Mouse (Mus musculus): ENCODE data around the gene Klhl26. TPM values are rescaled to one million over a fixed set of nuclear protein-coding genes. Genes with fewer than 3 reads are reported as not detected.

Gene Klhl26
- 19.3 and 19.6 TPM in 2 replicates for polyA plus RNA-seq (2014; fragmentation: Nextera tagmentation; extraction: Ambion mirVana)

GRCm38 (mm10) chr8:70476333-70477268 is at the start of gene Klhl26:
Gene Klhl26 (minus strand): TSS chr8:70476968.
- peak within 1 kb of the TSS; percentile 71 for H3K4me3 ChIP-seq (ENCODE audit: low read depth, low read length)
- under 1% methylated on average over 53 of the region's 53 CpGs for WGBS
- H3K4me2 ChIP-seq (ENCODE audit: low read length): peak within 1 kb of the TSS; percentile 71
- H3K27ac ChIP-seq (ENCODE audit: low read depth, low read length): no peak within 1 kb of the TSS
- H3K4me1 ChIP-seq (ENCODE audit: control insufficient read depth, insufficient read depth, low read length): peaks cover 8% of the 10 kb centered on the region; the same call in 1 of the 2 replicates
- peak; percentile 91 for DNase-seq (ENCODE audit: low spot score)
- peak; percentile 92 for ATAC-seq
- peaks cover 4% of the 10 kb centered on the region; the same call in 1 of the 2 replicates for H3K27me3 ChIP-seq (replicated peaks; ENCODE audit: control insufficient read depth, insufficient read depth, low read length)
- no peaks in the 10 kb centered on the region for H3K9me3 ChIP-seq (replicated peaks; ENCODE audit: control insufficient read depth, low read length)
- peak within 1 kb of the TSS; percentile 87 for H3K9ac ChIP-seq (ENCODE audit: low read length)
- no peaks in the 10 kb centered on the region for H3K36me3 ChIP-seq (ENCODE audit: control insufficient read depth, insufficient read depth, low read length)

GRCm38 (mm10) chr8:70522592-70523403 is 46.0 kb upstream of the Klhl26 start:
- peak overlapping the region; percentile 62 for H3K4me3 ChIP-seq (ENCODE audit: low read depth, low read length)
- H3K36me3 ChIP-seq (ENCODE audit: control insufficient read depth, insufficient read depth, low read length): 0 out of 2 replicates have a peak, but pooled peaks cover 12% of the 10 kb centered on the region
- DNase-seq (ENCODE audit: low spot score) (peak; percentile 99), ATAC-seq (peak; percentile 86)
- H3K4me1 ChIP-seq (ENCODE audit: control insufficient read depth, insufficient read depth, low read length): peaks cover 6% of the 10 kb centered on the region
- H3K9ac ChIP-seq (ENCODE audit: low read length): peak overlapping the region; percentile 68
- H3K27me3 ChIP-seq (replicated peaks; ENCODE audit: control insufficient read depth, insufficient read depth, low read length): no peaks in the 10 kb centered on the region
- peak overlapping the region; percentile 89 for H3K27ac ChIP-seq (ENCODE audit: low read depth, low read length)
- peak overlapping the region; percentile 85 for H3K4me2 ChIP-seq (ENCODE audit: low read length)
- H3K9me3 ChIP-seq (replicated peaks; ENCODE audit: control insufficient read depth, low read length): no peaks in the 10 kb centered on the region
- under 1% methylated on average over 51 of the region's 51 CpGs for WGBS

- peaks cover 6% of the 10 kb centered on the region for H3K4me1 ChIP-seq (ENCODE audit: control insufficient read depth, insufficient read depth, low read length)
- no peaks in the 10 kb centered on the region for H3K27me3 ChIP-seq (replicated peaks; ENCODE audit: control insufficient read depth, insufficient read depth, low read length)
- no peak overlapping the region for H3K9ac ChIP-seq (ENCODE audit: low read length)
- WGBS: 65% methylated on average over 2 of the region's 2 CpGs
- no peak overlapping the region for H3K4me3 ChIP-seq (ENCODE audit: low read depth, low read length)
- no peaks in the 10 kb centered on the region for H3K9me3 ChIP-seq (replicated peaks; ENCODE audit: control insufficient read depth, low read length)
- DNase-seq (ENCODE audit: low spot score): no peak
- ATAC-seq: no peak
- no peak overlapping the region for H3K27ac ChIP-seq (ENCODE audit: low read depth, low read length)
- peaks cover 25% of the 10 kb centered on the region; the same call in 1 of the 2 replicates for H3K36me3 ChIP-seq (ENCODE audit: control insufficient read depth, insufficient read depth, low read length)
- no peak overlapping the region for H3K4me2 ChIP-seq (ENCODE audit: low read length)
Measured at GRCm38 (mm10) chr8:70519606-70520005, 42.8 kb upstream of the Klhl26 start.

- WGBS: 92% methylated on average over 6 of the region's 6 CpGs
Measured at GRCm38 (mm10) chr8:70519043-70519442, 42.3 kb upstream of the Klhl26 start.

GRCm38 (mm10) chr8:70517940-70518643 is 41.3 kb upstream of the Klhl26 start:
- Histone ChIP-seq H3K4me1 (ENCODE audit: control insufficient read depth, insufficient read depth, low read length) (peaks cover 3% of the 10 kb centered on the region), H3K9ac (ENCODE audit: low read length) (no peak overlapping the region), H3K9me3 (replicated peaks; ENCODE audit: control insufficient read depth, low read length) (no peaks in the 10 kb centered on the region), H3K4me3 (ENCODE audit: low read depth, low read length) (no peak overlapping the region), H3K36me3 (ENCODE audit: control insufficient read depth, insufficient read depth, low read length) (peaks cover 40% of the 10 kb centered on the region), H3K4me2 (ENCODE audit: low read length) (no peak overlapping the region), H3K27me3 (replicated peaks; ENCODE audit: control insufficient read depth, insufficient read depth, low read length) (no peaks in the 10 kb centered on the region), H3K27ac (ENCODE audit: low read depth, low read length) (no peak overlapping the region)
- no peak for DNase-seq (ENCODE audit: low spot score)
- ATAC-seq: no peak
- WGBS: 74% methylated on average over 10 of the region's 10 CpGs

More at GRCm38 (mm10) chr8:70519043-70519442, 42.3 kb upstream of the Klhl26 start:
- ATAC-seq (no peak), DNase-seq (ENCODE audit: low spot score) (no peak)
- no peak overlapping the region for H3K9ac ChIP-seq (ENCODE audit: low read length)
- no peak overlapping the region for H3K27ac ChIP-seq (ENCODE audit: low read depth, low read length)
- no peaks in the 10 kb centered on the region for H3K27me3 ChIP-seq (replicated peaks; ENCODE audit: control insufficient read depth, insufficient read depth, low read length)
- H3K4me1 ChIP-seq (ENCODE audit: control insufficient read depth, insufficient read depth, low read length): peaks cover 6% of the 10 kb centered on the region
- H3K9me3 ChIP-seq (replicated peaks; ENCODE audit: control insufficient read depth, low read length): no peaks in the 10 kb centered on the region
- H3K36me3 ChIP-seq (ENCODE audit: control insufficient read depth, insufficient read depth, low read length): peaks cover 30% of the 10 kb centered on the region
- no peak overlapping the region for H3K4me2 ChIP-seq (ENCODE audit: low read length)
- no peak overlapping the region for H3K4me3 ChIP-seq (ENCODE audit: low read depth, low read length)

- DNase-seq (ENCODE audit: low spot score) (no peak), ATAC-seq (no peak)
- Histone ChIP-seq H3K9me3 (replicated peaks; ENCODE audit: control insufficient read depth, low read length) (no peaks in the 10 kb centered on the region), H3K27me3 (replicated peaks; ENCODE audit: control insufficient read depth, insufficient read depth, low read length) (no peaks in the 10 kb centered on the region), H3K27ac (ENCODE audit: low read depth, low read length) (no peak overlapping the region), H3K4me3 (ENCODE audit: low read depth, low read length) (no peak overlapping the region), H3K4me1 (ENCODE audit: control insufficient read depth, insufficient read depth, low read length) (peaks cover 10% of the 10 kb centered on the region), H3K4me2 (ENCODE audit: low read length) (no peak overlapping the region), H3K36me3 (ENCODE audit: control insufficient read depth, insufficient read depth, low read length) (peaks cover 39% of the 10 kb centered on the region), H3K9ac (ENCODE audit: low read length) (no peak overlapping the region)
- WGBS: 52% methylated on average over 2 of the region's 2 CpGs
Measured at GRCm38 (mm10) chr8:70513441-70513840, 36.7 kb upstream of the Klhl26 start.

- DNase-seq (ENCODE audit: low spot score): no peak
- no peak overlapping the region for H3K4me3 ChIP-seq (ENCODE audit: low read depth, low read length)
- no peaks in the 10 kb centered on the region for H3K9me3 ChIP-seq (replicated peaks; ENCODE audit: control insufficient read depth, low read length)
- H3K27me3 ChIP-seq (replicated peaks; ENCODE audit: control insufficient read depth, insufficient read depth, low read length): no peaks in the 10 kb centered on the region
- H3K4me2 ChIP-seq (ENCODE audit: low read length): no peak overlapping the region
- peaks cover 10% of the 10 kb centered on the region for H3K4me1 ChIP-seq (ENCODE audit: control insufficient read depth, insufficient read depth, low read length)
- no peak overlapping the region for H3K27ac ChIP-seq (ENCODE audit: low read depth, low read length)
- peaks cover 40% of the 10 kb centered on the region for H3K36me3 ChIP-seq (ENCODE audit: control insufficient read depth, insufficient read depth, low read length)
- no peak for ATAC-seq
- no peak overlapping the region for H3K9ac ChIP-seq (ENCODE audit: low read length)
- 92% methylated on average over 11 of the region's 11 CpGs for WGBS
Measured at GRCm38 (mm10) chr8:70512253-70512903, 35.6 kb upstream of the Klhl26 start.

- Histone ChIP-seq H3K27ac (ENCODE audit: low read depth, low read length) (no peak overlapping the region), H3K9me3 (replicated peaks; ENCODE audit: control insufficient read depth, low read length) (no peaks in the 10 kb centered on the region), H3K27me3 (replicated peaks; ENCODE audit: control insufficient read depth, insufficient read depth, low read length) (no peaks in the 10 kb centered on the region), H3K9ac (ENCODE audit: low read length) (no peak overlapping the region), H3K36me3 (ENCODE audit: control insufficient read depth, insufficient read depth, low read length) (peaks cover 44% of the 10 kb centered on the region), H3K4me3 (ENCODE audit: low read depth, low read length) (no peak overlapping the region), H3K4me2 (ENCODE audit: low read length) (no peak overlapping the region), H3K4me1 (ENCODE audit: control insufficient read depth, insufficient read depth, low read length) (peaks cover 10% of the 10 kb centered on the region)
- no peak for DNase-seq (ENCODE audit: low spot score)
- 94% methylated on average over 2 of the region's 2 CpGs for WGBS
- no peak for ATAC-seq
Measured at GRCm38 (mm10) chr8:70511770-70512169, 35.0 kb upstream of the Klhl26 start.

Measured in forebrain, embryonic 14.5 days (tissue).